Mouse (Mus musculus) erythroblast, embryonic 14.5 days (primary cell): Measurements from ENCODE around the gene 4930507D05Rik.
"Not testable (repeated sequence)": the region's sequence is repeated elsewhere in the genome, so short reads cannot be mapped to it uniquely, and the experiment has no call there.

Source experiments
- GATA1 ChIP-seq: IDR thresholded peaks from 2 replicates; pipeline ENCODE4 v1.6.1; 2012; ENCODE audit warnings: low read length, inconsistent platforms, mixed read lengths
- TAL1 ChIP-seq: IDR thresholded peaks from 3 replicates; pipeline ENCODE4 v1.6.1; 2012; ENCODE audit warnings: low read length, inconsistent platforms, mixed read lengths

DNA sequence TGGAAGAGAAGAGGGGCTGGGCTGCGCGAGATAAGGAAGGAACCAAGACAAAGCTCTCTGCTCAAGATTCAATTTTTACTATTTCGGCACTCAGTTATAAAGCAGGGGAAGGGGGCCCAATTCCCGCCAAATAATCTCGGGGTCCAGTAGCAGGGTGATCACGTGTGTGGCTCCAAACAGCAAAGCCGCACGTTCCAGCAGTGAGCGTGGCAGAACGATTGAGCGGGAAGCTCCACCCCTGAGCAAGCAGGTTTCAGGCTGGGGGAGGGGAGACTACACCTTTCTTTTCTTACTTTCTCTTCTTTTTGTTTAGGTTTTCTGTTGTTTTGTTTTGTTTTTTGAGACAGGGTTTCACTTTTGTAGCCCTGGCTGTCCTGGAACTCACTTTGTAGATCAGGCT lies 2.7 kb downstream of the 4930507D05Rik start:
- TF ChIP-seq GATA1, TAL1: not testable (repeated sequence)
